Comparison of ENCODE assay signal across 11 mouse cellular contexts in the genomic region with DNA sequence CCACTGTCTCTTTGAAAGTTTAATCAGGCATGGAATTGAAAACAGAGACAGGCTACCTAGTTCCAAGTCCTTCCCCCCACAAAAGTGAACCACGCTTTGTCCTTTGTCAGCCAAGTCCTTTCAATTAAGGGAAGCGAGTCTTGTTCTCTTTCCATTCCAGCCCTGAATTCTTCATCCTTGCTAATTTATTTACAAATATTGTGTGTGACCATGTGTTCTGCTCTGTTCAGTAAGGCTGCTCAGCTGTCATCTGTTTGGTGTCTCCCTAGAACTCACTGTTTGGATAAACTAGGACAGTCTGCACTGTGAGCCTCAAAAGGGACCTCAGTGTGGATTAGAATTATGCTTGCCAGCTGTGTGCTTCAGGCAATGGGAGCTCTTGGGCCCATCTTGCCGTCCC.
DNase-seq lines count a peak whose midpoint lies in the region; ATAC-seq lines count a peak whose summit lies in the region.
"Had no signal": no experiment of that assay in that cellular context is flagged by ENCODE, and none has a peak within 500 bp of the region (broad histone marks: within the 10 kb centered on the region; RNA-seq: fewer than 3 reads in every experiment).

No protein-coding gene starts in this region.

- no peaks in the 10 kb centered on the region for H3K9me3 ChIP-seq in heart, embryonic 12.5 days (replicated peaks)
- no peaks in the 10 kb centered on the region for H3K9me3 ChIP-seq in forebrain, embryonic 16.5 days (ENCODE audit: control insufficient read depth, low read length)
- no peaks in the 10 kb centered on the region for H3K9me3 ChIP-seq in midbrain, embryonic 13.5 days
- H3K9me3 ChIP-seq in kidney, embryonic 14.5 days (ENCODE audit: control insufficient read depth, low read length): no peaks in the 10 kb centered on the region

- no peak overlapping the region for H3K27ac ChIP-seq in heart, embryonic 12.5 days (ENCODE audit: poor library complexity, severe bottlenecking)
- H3K27ac ChIP-seq in forebrain, embryonic 16.5 days (ENCODE audit: low read length): no peak overlapping the region
- H3K27ac ChIP-seq in midbrain, embryonic 13.5 days: peak overlapping the region; percentile 41
- no peak overlapping the region for H3K27ac ChIP-seq in kidney, embryonic 14.5 days (ENCODE audit: low read depth, low read length)

- no peak overlapping the region for H3K4me2 ChIP-seq in heart, embryonic 12.5 days
- no peak overlapping the region for H3K4me2 ChIP-seq in forebrain, embryonic 16.5 days (ENCODE audit: low read length)
- H3K4me2 ChIP-seq in midbrain, embryonic 13.5 days (replicated peaks): no peak overlapping the region
- H3K4me2 ChIP-seq in kidney, embryonic 14.5 days (replicated peaks; ENCODE audit: low read depth, low read length): no peak overlapping the region

- H3K4me1 ChIP-seq in heart, embryonic 12.5 days (replicated peaks): no peaks in the 10 kb centered on the region
- peaks cover 10% of the 10 kb centered on the region for H3K4me1 ChIP-seq in forebrain, embryonic 16.5 days (replicated peaks; ENCODE audit: control insufficient read depth, insufficient read depth, low read length)
- H3K4me1 ChIP-seq in midbrain, embryonic 13.5 days (replicated peaks): peaks cover 24% of the 10 kb centered on the region
- H3K4me1 ChIP-seq in kidney, embryonic 14.5 days (ENCODE audit: control insufficient read depth, insufficient read depth, low read length): no peaks in the 10 kb centered on the region; the same call in none of the 2 replicates

- H3K27me3 ChIP-seq in heart, embryonic 12.5 days (replicated peaks): no peaks in the 10 kb centered on the region
- H3K27me3 ChIP-seq in forebrain, embryonic 16.5 days (replicated peaks; ENCODE audit: control insufficient read depth, insufficient read depth, low read length): no peaks in the 10 kb centered on the region
- H3K27me3 ChIP-seq in midbrain, embryonic 13.5 days: no peaks in the 10 kb centered on the region
- H3K27me3 ChIP-seq in kidney, embryonic 14.5 days (ENCODE audit: control insufficient read depth, insufficient read depth, low read length): no peaks in the 10 kb centered on the region

- no peak overlapping the region for H3K9ac ChIP-seq in heart, embryonic 12.5 days
- H3K9ac ChIP-seq in forebrain, embryonic 16.5 days (replicated peaks; ENCODE audit: low read depth, low read length): no peak overlapping the region
- no peak overlapping the region for H3K9ac ChIP-seq in midbrain, embryonic 13.5 days (replicated peaks)
- no peak overlapping the region for H3K9ac ChIP-seq in kidney, embryonic 14.5 days (ENCODE audit: low read depth, low read length)

- WGBS in heart, embryonic 12.5 days: 79% methylated on average over 3 of the region's 3 CpGs
- 7% methylated on average over 3 of the region's 3 CpGs for WGBS in forebrain, embryonic 16.5 days
- 14% methylated on average over 3 of the region's 3 CpGs for WGBS in midbrain, embryonic 13.5 days
- WGBS in kidney, embryonic 14.5 days: 64% methylated on average over 3 of the region's 3 CpGs

- DNase-seq in heart, adult 11 months: peak; percentile 13
- DNase-seq in brain, embryonic 18.5 days (ENCODE audit: low read depth, low spot score): peak; percentile 37
- DNase-seq in testis, postnatal 14 days (ENCODE audit: low spot score): no peak
- no peak for DNase-seq in cerebellum, postnatal 36 days
- DNase-seq: lung, adult 18-20 months had no signal

- no peak for ATAC-seq in heart, embryonic 12.5 days (ENCODE audit: insufficient number of reproducible peaks, low FRiP score)
- peak; percentile 90 for ATAC-seq in forebrain, embryonic 16.5 days
- 0 out of 2 replicates have a peak, but pooled peaks have one; percentile 61 for ATAC-seq in midbrain, embryonic 13.5 days
- ATAC-seq in kidney, embryonic 14.5 days (ENCODE audit: low FRiP score, low TSS enrichment): no peak
- ATAC-seq: intestine, embryonic 16.5 days had no signal

- no peaks in the 10 kb centered on the region for H3K36me3 ChIP-seq in heart, embryonic 12.5 days
- H3K36me3 ChIP-seq in forebrain, embryonic 16.5 days (ENCODE audit: control insufficient read depth, insufficient read depth): no peaks in the 10 kb centered on the region
- no peaks in the 10 kb centered on the region for H3K36me3 ChIP-seq in midbrain, embryonic 13.5 days
- no peaks in the 10 kb centered on the region for H3K36me3 ChIP-seq in kidney, embryonic 14.5 days (ENCODE audit: control insufficient read depth, insufficient read depth, low read length)

- no peak overlapping the region for H3K4me3 ChIP-seq in heart, embryonic 12.5 days
- H3K4me3 ChIP-seq in forebrain, embryonic 16.5 days (replicated peaks; ENCODE audit: low read length): no peak overlapping the region
- no peak overlapping the region for H3K4me3 ChIP-seq in midbrain, embryonic 13.5 days (replicated peaks)
- no peak overlapping the region for H3K4me3 ChIP-seq in kidney, embryonic 14.5 days (ENCODE audit: low read length)
- H3K4me3 ChIP-seq: myocyte had no signal

Comparison
In these comparisons a context has a peak if more than half of its experiments do, and no peak if none do; other contexts are left out.
1. DNase-seq: peak in heart, adult 11 months (single experiment) and brain, embryonic 18.5 days (single experiment); none in testis, postnatal 14 days (single experiment) and cerebellum, postnatal 36 days (0 of 2).
2. ATAC-seq: peak in forebrain, embryonic 16.5 days (single experiment) and midbrain, embryonic 13.5 days (single experiment); none in heart, embryonic 12.5 days (single experiment) and kidney, embryonic 14.5 days (single experiment).